Mouse (Mus musculus): ENCODE data around the gene Gm10961. TPM values are rescaled to one million over a fixed set of nuclear protein-coding genes. Genes with fewer than 3 reads are reported as not detected.
"Not testable (repeated sequence)": the region's sequence is repeated elsewhere in the genome, so short reads cannot be mapped to it uniquely, and the experiment has no call there.

Gene Gm10961
- polyA plus RNA-seq, 1 experiment from 2014 or later = not detected

DNA sequence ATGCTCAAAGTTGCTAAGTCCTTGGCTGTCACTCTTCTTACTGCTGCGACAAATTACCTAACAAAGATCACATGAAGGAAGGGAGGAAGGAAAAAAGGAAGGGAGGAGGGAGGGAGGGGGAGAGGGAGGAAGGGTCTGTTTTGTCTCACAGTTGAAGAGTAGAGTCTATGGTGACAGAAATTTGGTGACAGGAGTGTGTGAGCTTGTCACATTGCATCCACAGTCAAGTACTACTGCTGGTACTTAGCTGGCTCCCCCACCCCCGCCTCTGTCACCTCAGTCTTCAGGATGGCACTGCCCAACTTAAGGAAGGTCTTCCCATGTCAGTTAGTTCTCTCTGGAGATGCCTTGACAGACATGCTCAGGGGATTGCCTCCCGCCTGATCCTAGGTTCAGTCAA, 5.1 kb downstream of the Gm10961 start:
- no peaks in the 10 kb centered on the region for H3K27me3 ChIP-seq
- no peak overlapping the region for H3K4me3 ChIP-seq
- no peak overlapping the region for H3K9ac ChIP-seq
- H3K9me3 ChIP-seq = no peaks in the 10 kb centered on the region
- WGBS = 85% methylated on average over 3 of the region's 3 CpGs
- H3K36me3 ChIP-seq = no peaks in the 10 kb centered on the region
- H3K4me1 ChIP-seq (replicated peaks) = no peaks in the 10 kb centered on the region; the same call in 1 of the 2 replicates
- no peak for ATAC-seq (ENCODE audit: low FRiP score, low read depth)
- H3K27ac ChIP-seq (replicated peaks) = no peak overlapping the region
- H3K4me2 ChIP-seq = no peak overlapping the region

DNA sequence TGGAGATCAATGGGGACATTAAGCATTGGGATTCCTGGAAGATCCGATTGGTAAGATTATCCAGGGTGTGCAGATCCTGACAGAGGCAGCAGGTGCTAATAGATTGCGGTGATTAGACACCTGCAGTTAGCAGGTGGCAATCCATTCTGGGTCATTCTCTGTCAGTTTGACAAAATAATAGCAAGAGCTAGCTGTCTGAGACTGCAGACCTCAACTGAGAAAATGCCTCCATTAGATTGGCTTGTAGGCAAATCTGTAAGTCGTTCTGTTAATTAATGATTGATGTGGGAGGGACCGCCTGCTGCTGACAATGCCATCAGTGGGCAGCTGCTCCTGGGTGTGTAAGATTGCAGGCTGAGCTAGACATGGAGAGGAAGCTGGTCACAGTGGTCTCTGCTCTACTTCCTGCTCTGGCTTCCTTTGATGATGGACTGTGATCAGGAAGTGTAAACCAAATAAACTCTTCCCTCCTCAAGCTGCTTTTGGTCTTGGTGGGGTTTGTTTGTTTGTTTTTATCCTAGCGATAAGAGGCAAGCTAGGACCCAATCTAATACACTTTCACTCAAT, 6.6 kb downstream of the Gm10961 start:
- Histone ChIP-seq H3K27me3 (no peaks in the 10 kb centered on the region), H3K4me3 (no peak overlapping the region), H3K27ac (replicated peaks) (no peak overlapping the region), H3K9ac (no peak overlapping the region), H3K4me2 (no peak overlapping the region), H3K4me1 (replicated peaks) (no peaks in the 10 kb centered on the region), H3K9me3 (no peaks in the 10 kb centered on the region), H3K36me3 (no peaks in the 10 kb centered on the region)
- ATAC-seq (ENCODE audit: low FRiP score, low read depth) = no peak
- WGBS = 56% methylated on average over 5 of the region's 5 CpGs

DNA sequence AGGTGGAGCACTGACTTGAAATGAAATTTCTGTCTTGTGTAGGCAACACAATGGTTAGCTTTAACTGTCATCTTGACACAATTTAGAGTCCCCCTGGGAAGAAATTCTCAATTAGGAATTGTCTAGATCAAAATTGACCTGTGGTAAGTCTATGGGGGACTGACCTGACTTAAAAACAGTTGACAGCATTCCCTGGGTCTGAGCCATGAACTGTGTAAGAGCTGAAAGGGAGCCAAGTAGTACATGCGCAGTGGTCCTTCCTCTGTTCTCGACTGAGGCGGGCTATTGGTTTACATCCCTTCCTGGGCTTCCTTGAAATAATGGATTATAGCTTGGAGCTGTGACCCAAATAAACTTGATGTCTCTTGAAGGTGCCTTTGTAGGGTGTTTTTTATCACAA, 15.8 kb downstream of the Gm10961 start:
- H3K9ac ChIP-seq = no peak overlapping the region
- H3K27me3 ChIP-seq = no peaks in the 10 kb centered on the region
- WGBS = 83% methylated on average over 3 of the region's 3 CpGs
- H3K4me3 ChIP-seq = no peak overlapping the region
- ATAC-seq (ENCODE audit: low FRiP score, low read depth) = no peak
- H3K9me3 ChIP-seq = no peaks in the 10 kb centered on the region
- no peak overlapping the region for H3K27ac ChIP-seq (replicated peaks)
- no peaks in the 10 kb centered on the region for H3K36me3 ChIP-seq
- no peak overlapping the region for H3K4me2 ChIP-seq
- H3K4me1 ChIP-seq (replicated peaks) = no peaks in the 10 kb centered on the region

DNA sequence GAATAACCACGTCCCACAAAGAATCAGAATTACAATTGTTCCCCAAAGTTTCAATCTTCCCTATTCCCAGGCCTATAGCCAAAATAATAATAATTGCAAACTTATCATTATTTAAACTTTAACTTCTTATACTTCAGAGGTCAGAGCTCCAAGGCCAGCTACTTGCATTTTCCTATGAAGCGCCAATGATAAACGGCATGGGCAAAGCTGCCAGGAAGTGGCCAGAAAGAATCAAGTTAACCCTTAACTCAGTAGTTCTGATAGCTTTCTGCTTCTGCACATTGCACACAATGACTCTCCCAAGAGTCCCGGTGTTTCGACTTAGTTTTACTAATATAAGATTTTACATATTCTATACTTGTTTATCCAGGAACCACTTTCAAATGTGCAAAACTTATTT, 19.2 kb downstream of the Gm10961 start:
- H3K9me3 ChIP-seq; H3K27me3 ChIP-seq; H3K36me3 ChIP-seq; ATAC-seq (ENCODE audit: low FRiP score, low read depth); H3K4me2 ChIP-seq; H3K4me1 ChIP-seq (replicated peaks); H3K9ac ChIP-seq; H3K4me3 ChIP-seq; H3K27ac ChIP-seq (replicated peaks): not testable (repeated sequence)
- 81% methylated on average over 5 of the region's 5 CpGs for WGBS

DNA sequence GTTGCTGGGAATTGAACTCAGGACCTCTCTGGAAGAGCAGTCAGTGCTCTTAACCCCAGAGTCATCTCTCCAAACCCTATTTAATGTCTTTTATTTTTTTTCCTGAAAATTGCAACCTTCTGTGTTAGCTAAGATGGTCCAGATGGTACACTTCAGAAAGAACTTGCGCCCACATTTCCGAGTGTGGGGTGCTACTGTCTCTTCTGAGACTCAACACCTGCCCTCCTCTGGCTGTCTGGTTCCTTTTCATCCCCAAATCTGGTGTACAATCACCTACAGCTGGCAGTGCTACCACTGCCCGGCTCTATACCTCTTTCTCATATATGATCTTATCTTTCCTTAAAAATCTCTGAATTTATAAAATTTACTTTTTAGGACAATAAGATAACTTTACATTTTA, 21.8 kb downstream of the Gm10961 start:
- no peak overlapping the region for H3K27ac ChIP-seq (replicated peaks)
- H3K9ac ChIP-seq = no peak overlapping the region
- H3K4me3 ChIP-seq = no peak overlapping the region
- H3K4me2 ChIP-seq = no peak overlapping the region
- WGBS = 96% methylated on average over 3 of the region's 3 CpGs
- no peak for ATAC-seq (ENCODE audit: low FRiP score, low read depth)
- H3K9me3 ChIP-seq = no peaks in the 10 kb centered on the region
- H3K4me1 ChIP-seq (replicated peaks) = no peaks in the 10 kb centered on the region
- no peaks in the 10 kb centered on the region for H3K27me3 ChIP-seq
- 0 out of 2 replicates have a peak, but pooled peaks cover 4% of the 10 kb centered on the region for H3K36me3 ChIP-seq

DNA sequence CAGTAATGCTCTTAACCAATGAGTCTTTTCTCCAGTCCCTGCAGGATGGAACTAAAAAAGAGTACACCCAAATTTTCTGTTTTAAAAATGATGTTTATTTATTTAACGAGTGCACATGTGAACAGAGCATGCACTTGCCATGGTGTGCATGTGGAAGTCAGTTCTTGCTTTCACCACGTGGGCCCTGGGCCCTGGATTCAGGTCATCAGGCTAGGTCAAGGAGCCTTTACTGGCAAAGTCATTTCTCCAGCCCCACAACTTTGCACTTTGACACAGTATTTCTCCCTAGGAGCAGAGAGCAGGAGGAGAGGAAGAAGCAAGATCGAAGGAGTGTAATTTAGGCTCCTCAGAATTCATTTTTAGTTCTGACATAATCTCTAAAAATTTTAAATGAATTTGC, 23.7 kb downstream of the Gm10961 start:
- H3K36me3 ChIP-seq = peaks cover 13% of the 10 kb centered on the region
- H3K4me2 ChIP-seq = no peak overlapping the region
- no peaks in the 10 kb centered on the region for H3K9me3 ChIP-seq
- H3K4me1 ChIP-seq (replicated peaks) = no peaks in the 10 kb centered on the region
- H3K9ac ChIP-seq = no peak overlapping the region
- WGBS = 82% methylated on average over 3 of the region's 3 CpGs
- H3K27me3 ChIP-seq = no peaks in the 10 kb centered on the region
- H3K4me3 ChIP-seq = no peak overlapping the region
- no peak for ATAC-seq (ENCODE audit: low FRiP score, low read depth)
- H3K27ac ChIP-seq (replicated peaks) = no peak overlapping the region

DNA sequence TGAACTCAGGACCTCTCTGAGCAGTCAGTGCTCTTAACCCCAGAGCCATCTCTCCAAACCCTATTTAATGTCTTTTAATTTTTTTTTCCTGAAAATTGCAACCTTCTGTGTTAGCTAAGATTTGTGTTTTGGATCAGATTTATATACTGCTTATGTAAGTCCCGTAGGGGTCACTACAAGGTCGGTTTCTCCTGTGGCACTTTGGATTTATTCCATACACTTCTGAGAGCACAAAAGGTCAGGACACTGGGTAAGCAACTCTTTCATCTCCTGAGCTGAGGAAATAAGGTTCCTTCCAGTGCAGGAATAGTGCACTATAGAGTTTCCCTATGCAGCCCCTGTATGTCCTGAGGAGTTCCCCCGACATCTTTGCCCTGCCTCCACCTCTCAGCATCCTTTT, 24.4 kb downstream of the Gm10961 start:
- no peak overlapping the region for H3K4me3 ChIP-seq
- no peaks in the 10 kb centered on the region for H3K9me3 ChIP-seq
- no peaks in the 10 kb centered on the region for H3K4me1 ChIP-seq (replicated peaks)
- ATAC-seq (ENCODE audit: low FRiP score, low read depth) = no peak
- H3K27ac ChIP-seq (replicated peaks) = no peak overlapping the region
- H3K36me3 ChIP-seq = peaks cover 20% of the 10 kb centered on the region
- no peaks in the 10 kb centered on the region for H3K27me3 ChIP-seq
- WGBS = 81% methylated on average over 3 of the region's 3 CpGs
- no peak overlapping the region for H3K9ac ChIP-seq
- no peak overlapping the region for H3K4me2 ChIP-seq

DNA sequence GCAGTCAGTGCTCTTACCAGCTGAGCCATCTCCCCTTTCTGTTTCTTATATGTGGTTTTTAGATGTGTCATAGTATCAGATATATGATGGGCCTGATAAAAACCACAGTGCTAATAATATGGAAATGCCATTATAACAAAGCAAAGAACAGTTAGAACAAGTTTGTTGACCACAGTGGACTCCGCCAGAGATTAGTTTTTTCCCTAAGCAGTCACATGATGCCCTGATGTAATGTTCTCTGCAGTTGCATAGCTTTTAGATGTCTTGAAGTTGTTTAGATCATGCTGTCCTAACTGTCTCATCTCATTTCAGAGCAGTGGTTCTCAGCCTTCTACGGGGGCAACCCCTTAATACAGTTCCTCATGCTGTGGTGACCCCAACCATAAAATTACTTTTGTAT, 25.0 kb downstream of the Gm10961 start:
- Histone ChIP-seq H3K4me2 (no peak overlapping the region), H3K9me3 (no peaks in the 10 kb centered on the region), H3K36me3 (peaks cover 26% of the 10 kb centered on the region), H3K27me3 (no peaks in the 10 kb centered on the region), H3K27ac (replicated peaks) (no peak overlapping the region), H3K4me3 (no peak overlapping the region), H3K4me1 (replicated peaks) (no peaks in the 10 kb centered on the region), H3K9ac (no peak overlapping the region)
- 97% methylated on average over 2 of the region's 2 CpGs for WGBS
- no peak for ATAC-seq (ENCODE audit: low FRiP score, low read depth)

DNA sequence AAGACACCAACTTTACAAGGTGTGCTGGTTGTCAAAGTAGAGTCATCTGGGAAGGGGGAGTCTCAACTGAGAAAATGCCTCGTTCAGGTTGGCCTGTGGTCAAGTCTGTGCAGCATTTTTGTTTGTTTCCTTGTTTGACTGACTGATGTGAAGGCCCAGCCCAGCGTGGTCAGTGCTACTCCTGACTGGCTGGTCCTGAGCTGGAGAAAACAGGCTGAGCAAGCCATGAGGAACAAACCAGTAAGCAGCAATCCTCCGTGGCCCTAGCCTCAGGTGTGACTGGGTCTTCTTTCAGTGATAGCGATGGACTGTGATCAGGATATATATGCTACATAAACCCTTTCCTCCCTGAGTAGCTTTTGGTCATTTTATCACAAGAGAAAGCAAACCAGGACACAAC, 25.8 kb downstream of the Gm10961 start:
- H3K9me3 ChIP-seq = no peaks in the 10 kb centered on the region
- ATAC-seq (ENCODE audit: low FRiP score, low read depth) = no peak
- H3K27ac ChIP-seq (replicated peaks) = no peak overlapping the region
- H3K4me2 ChIP-seq = no peak overlapping the region
- H3K36me3 ChIP-seq = peaks cover 32% of the 10 kb centered on the region
- H3K27me3 ChIP-seq = no peaks in the 10 kb centered on the region
- 79% methylated on average over 4 of the region's 4 CpGs for WGBS
- H3K9ac ChIP-seq = no peak overlapping the region
- no peak overlapping the region for H3K4me3 ChIP-seq
- H3K4me1 ChIP-seq (replicated peaks) = no peaks in the 10 kb centered on the region

DNA sequence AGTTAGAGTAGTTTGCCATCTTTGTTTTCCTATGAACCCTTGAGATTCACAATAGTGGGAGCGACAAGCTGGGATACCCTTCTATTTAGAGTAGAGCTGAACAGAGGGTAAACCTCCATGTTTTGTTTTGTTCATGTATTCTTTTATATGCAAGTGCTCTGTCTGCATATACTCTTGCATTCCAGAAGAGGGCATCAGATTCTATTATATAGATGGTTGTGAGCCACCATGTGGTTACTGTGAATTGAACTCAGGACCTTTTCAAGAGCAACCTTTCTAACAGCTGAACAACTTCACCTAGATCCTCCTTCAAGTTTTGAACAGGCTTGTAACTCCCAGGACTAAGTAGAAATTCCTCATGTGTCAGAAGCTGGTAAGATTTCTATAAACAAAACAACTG, 27.9 kb downstream of the Gm10961 start:
- WGBS = 98% methylated on average over 1 of the region's 1 CpGs
- no peak for ATAC-seq (ENCODE audit: low FRiP score, low read depth)
- H3K36me3 ChIP-seq = peaks cover 49% of the 10 kb centered on the region
- no peak overlapping the region for H3K4me2 ChIP-seq
- H3K9me3 ChIP-seq = no peaks in the 10 kb centered on the region
- H3K9ac ChIP-seq = no peak overlapping the region
- no peak overlapping the region for H3K27ac ChIP-seq (replicated peaks)
- H3K4me1 ChIP-seq (replicated peaks) = no peaks in the 10 kb centered on the region
- H3K27me3 ChIP-seq = no peaks in the 10 kb centered on the region
- H3K4me3 ChIP-seq = no peak overlapping the region

DNA sequence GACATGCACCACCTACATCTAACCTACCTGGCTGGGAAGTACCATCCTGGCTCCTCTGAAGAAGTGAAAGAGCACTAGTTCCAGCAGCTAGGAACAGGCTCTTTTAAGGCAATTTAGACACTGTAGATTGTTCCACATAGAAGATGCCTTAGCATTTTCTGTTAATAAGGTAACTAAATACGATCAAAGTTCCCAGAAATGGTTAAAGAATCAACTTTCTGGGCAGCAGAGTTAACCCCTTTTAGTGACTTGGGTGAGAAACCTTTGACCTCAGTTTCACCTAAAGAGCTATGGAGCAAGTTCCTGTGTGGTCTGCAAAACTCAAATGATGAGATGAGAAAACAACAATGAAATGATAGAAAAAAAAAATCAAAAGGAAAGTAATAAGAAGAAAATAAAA, 33.5 kb downstream of the Gm10961 start:
- no peak overlapping the region for H3K4me2 ChIP-seq
- WGBS = 95% methylated on average over 1 of the region's 1 CpGs
- no peak for ATAC-seq (ENCODE audit: low FRiP score, low read depth)
- no peaks in the 10 kb centered on the region for H3K27me3 ChIP-seq
- peaks cover 94% of the 10 kb centered on the region for H3K36me3 ChIP-seq
- no peak overlapping the region for H3K4me3 ChIP-seq
- H3K9ac ChIP-seq = no peak overlapping the region
- no peak overlapping the region for H3K27ac ChIP-seq (replicated peaks)
- no peaks in the 10 kb centered on the region for H3K9me3 ChIP-seq
- H3K4me1 ChIP-seq (replicated peaks) = no peaks in the 10 kb centered on the region

DNA sequence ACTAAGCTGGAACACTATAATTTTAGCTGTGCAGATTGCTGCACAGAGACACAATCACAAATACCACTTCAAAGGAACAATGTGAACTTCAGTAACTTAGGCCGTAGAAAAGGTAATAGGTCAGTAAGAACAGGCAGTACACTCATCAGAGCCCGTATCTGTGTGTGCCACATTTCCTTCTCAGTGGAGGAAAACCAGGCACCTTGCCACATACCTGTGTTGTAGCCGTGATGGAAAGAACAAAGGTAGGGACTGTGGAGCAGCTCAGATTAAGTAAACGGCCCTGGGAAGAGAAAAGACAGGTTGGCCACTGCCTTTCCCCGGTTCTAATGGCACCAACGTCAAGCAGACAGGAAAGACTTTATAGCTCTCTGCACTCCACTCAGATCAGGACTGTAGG, 36.3 kb downstream of the Gm10961 start:
- H3K4me3 ChIP-seq = no peak overlapping the region
- no peak overlapping the region for H3K4me2 ChIP-seq
- ATAC-seq (ENCODE audit: low FRiP score, low read depth) = no peak
- H3K27ac ChIP-seq (replicated peaks) = no peak overlapping the region
- H3K9me3 ChIP-seq = no peaks in the 10 kb centered on the region
- H3K9ac ChIP-seq = no peak overlapping the region
- no peaks in the 10 kb centered on the region for H3K4me1 ChIP-seq (replicated peaks)
- H3K36me3 ChIP-seq = peaks cover 93% of the 10 kb centered on the region
- WGBS = 88% methylated on average over 6 of the region's 6 CpGs
- no peaks in the 10 kb centered on the region for H3K27me3 ChIP-seq

DNA sequence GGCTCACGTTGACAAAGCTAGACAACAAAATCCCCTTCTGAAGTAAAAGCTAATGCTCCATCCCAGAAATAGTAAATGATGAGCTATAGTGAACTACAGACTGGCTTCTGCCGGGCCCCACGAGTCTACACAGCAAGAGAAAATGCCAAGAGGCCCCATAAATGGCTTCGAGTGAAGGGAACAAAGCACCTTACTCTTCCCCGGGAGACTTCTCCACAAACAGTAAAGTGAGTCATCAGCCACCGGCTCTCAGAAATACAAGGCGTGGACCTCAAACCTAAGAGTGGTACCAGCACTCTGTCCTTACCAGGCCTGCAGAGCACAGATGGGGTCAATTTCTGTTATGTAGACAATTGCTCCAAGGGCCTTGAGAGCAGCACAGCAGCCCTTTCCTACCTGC, 37.7 kb downstream of the Gm10961 start:
- Histone ChIP-seq H3K4me2 (no peak overlapping the region), H3K4me3 (no peak overlapping the region), H3K9ac (no peak overlapping the region), H3K36me3 (peaks cover 87% of the 10 kb centered on the region), H3K4me1 (replicated peaks) (no peaks in the 10 kb centered on the region), H3K27me3 (no peaks in the 10 kb centered on the region), H3K27ac (replicated peaks) (no peak overlapping the region), H3K9me3 (no peaks in the 10 kb centered on the region)
- WGBS = 93% methylated on average over 7 of the region's 7 CpGs
- no peak for ATAC-seq (ENCODE audit: low FRiP score, low read depth)

All from hindbrain, embryonic 15.5 days (tissue).